Mouse (Mus musculus) hindbrain, embryonic 11.5 days (tissue): ENCODE results near the gene Hist1h2ab. TPM values are rescaled to one million over a fixed set of nuclear protein-coding genes. Genes with fewer than 3 reads are reported as not detected.
A peak's percentile ranks its signal among the peaks of the same experiment; 100 is the strongest.

Experiments
- ATAC-seq: fragments of 200-750 bp; cut with Nextera tagmentation; 2 replicates; pipeline ENCODE4 v1.8.0; 2017; ENCODE audit warnings: mild to moderate bottlenecking, moderate TSS enrichment, moderate library complexity; ENCODE audit not compliant: low FRiP score
- DNase-seq: peaks from one replicate; pipeline ENCODE4 v3.0.0-alpha.2; 2015; ENCODE audit warnings: low spot score
- H3K27ac ChIP-seq: fragments of 300-500 bp; sonication (generic); 2 replicates; pipeline ENCODE4 v1.5.1; 2014; ENCODE audit warnings: mild to moderate bottlenecking, low read depth, low read length
- H3K27me3 ChIP-seq: fragments of 300-500 bp; sonication (generic); 2 replicates; pipeline ENCODE4 v1.6.1; 2014; ENCODE audit warnings: mild to moderate bottlenecking, low read length, moderate library complexity, mixed read lengths; ENCODE audit not compliant: control insufficient read depth, insufficient read depth
- H3K36me3 ChIP-seq: fragments of 300-500 bp; sonication (generic); 2 replicates; pipeline ENCODE4 v1.6.1; 2014; ENCODE audit warnings: mild to moderate bottlenecking, low read length, moderate library complexity, mixed read lengths; ENCODE audit not compliant: control insufficient read depth, insufficient read depth
- H3K4me1 ChIP-seq: fragments of 300-500 bp; sonication (generic); replicated peaks from 2 replicates; pipeline ENCODE4 v1.6.1; 2014; ENCODE audit warnings: low read length, mixed read lengths; ENCODE audit not compliant: control insufficient read depth, insufficient read depth
- H3K4me2 ChIP-seq: fragments of 300-500 bp; sonication (generic); replicated peaks from 2 replicates; pipeline ENCODE4 v1.6.1; 2014; ENCODE audit warnings: mild to moderate bottlenecking, low read depth, low read length
- H3K4me3 ChIP-seq: fragments of 300-500 bp; sonication (generic); 2 replicates; pipeline ENCODE4 v1.5.1; 2014; ENCODE audit warnings: low read depth, low read length
- H3K9ac ChIP-seq: fragments of 300-500 bp; sonication (generic); 2 replicates; pipeline ENCODE4 v1.6.1; 2014; ENCODE audit warnings: low read depth, low read length
- H3K9me3 ChIP-seq: fragments of 300-500 bp; sonication (generic); 2 replicates; pipeline ENCODE4 v1.6.1; 2016; ENCODE audit warnings: low read length; ENCODE audit not compliant: control insufficient read depth
- WGBS: fragments of 180-500 bp; shearing (Covaris S2); extraction: QIAGEN DNeasy Blood & Tissue Kit; methylation state at CpG from one replicate; pipeline ENCODE4 v1.1.7; 2014; 5-methylcytosine and 5-hydroxymethylcytosine counted together
- polyA plus RNA-seq: library from polyadenylated mRNA; unstranded; fragments of >200 nt; fragmentation: Nextera tagmentation; extraction: Ambion mirVana; gene quantifications from 2 replicates; pipeline ENCODE4 v1.2.1, GENCODE M21; 2014

Gene Hist1h2ab
- polyA plus RNA-seq, 1 experiment from 2014 or later = 50.0 TPM

DNA sequence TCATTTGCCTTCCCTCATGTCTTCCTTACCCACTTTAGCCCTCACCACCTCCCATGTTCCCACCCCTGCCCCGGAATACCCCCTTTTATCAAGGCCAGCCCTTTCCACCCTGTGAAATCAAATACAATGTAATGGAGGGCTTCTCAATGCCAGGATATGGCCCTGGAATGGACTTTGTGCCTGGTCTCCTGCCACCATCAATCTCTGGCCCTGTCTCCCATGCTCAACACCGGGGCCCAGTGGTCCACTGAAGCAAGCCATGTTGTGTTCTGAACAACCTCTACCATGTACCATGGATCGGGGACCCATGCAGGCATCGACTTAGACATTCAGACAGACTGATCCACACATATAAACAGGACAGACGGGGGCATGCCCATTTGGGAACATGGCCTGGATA lies 21.2 kb upstream of the Hist1h2ab start:
- H3K27ac ChIP-seq = no peak overlapping the region
- no peaks in the 10 kb centered on the region for H3K9me3 ChIP-seq
- no peak overlapping the region for H3K4me2 ChIP-seq
- H3K27me3 ChIP-seq = no peaks in the 10 kb centered on the region
- H3K9ac ChIP-seq = no peak overlapping the region
- WGBS = 92% methylated on average over 5 of the region's 5 CpGs
- H3K4me1 ChIP-seq = no peaks in the 10 kb centered on the region
- ATAC-seq (no peak), DNase-seq (no peak)
- no peak overlapping the region for H3K4me3 ChIP-seq
- H3K36me3 ChIP-seq = no peaks in the 10 kb centered on the region

DNA sequence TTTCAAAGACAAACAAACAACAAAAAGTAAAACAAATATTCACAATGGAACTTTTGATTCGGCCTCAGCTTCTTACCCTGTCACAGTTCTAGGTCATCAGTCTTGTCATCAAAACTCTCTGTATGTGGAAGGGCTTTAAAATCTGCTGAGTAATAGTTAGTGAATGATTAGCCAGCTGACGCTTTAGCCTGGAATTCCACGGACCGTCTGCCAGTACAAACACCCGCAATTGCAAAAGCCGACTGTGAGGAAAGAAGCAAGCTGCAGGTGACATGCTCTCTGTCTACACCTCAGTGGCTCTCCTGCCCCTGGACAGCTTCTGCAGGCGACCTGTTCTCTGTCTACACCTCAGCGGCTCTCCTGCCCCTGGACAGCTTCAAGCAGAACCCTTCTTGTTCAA lies 20.4 kb upstream of the Hist1h2ab start:
- H3K9me3 ChIP-seq = no peaks in the 10 kb centered on the region
- DNase-seq = no peak
- 40% methylated on average over 8 of the region's 8 CpGs for WGBS

DNA sequence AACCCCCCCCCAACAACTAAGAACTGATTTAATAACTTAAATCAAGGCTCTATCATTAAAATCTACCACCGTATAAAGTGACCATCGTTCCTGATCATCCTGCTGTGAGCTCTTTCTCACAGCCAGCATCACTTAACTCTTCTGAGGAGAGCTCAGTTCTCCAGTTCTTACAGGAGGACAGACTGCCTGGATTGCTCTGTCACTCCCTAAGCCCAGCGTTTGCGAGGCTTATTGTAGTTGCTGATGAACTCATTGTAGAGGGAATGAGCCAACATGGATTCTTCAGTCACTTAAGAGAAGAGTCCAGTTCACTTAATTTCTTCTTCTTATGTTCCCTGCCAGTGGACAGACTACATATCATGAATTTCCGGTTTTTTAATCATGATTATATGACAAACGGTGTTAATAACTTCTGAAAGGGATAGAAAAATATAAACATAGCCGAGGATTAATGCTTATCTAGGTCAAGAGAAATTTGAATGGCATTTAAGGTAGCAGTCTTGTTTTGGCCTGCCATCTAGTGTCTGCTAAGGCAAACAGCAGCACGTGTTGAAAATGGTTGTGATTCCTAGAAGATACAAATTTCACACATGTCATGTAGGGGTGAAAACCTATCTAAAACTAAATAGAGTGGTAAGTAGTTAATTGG lies 18.6 kb upstream of the Hist1h2ab start:
- Histone ChIP-seq H3K27ac (no peak overlapping the region), H3K36me3 (no peaks in the 10 kb centered on the region), H3K4me1 (no peaks in the 10 kb centered on the region), H3K4me2 (no peak overlapping the region), H3K27me3 (no peaks in the 10 kb centered on the region), H3K4me3 (no peak overlapping the region), H3K9me3 (no peaks in the 10 kb centered on the region), H3K9ac (no peak overlapping the region)
- DNase-seq (no peak), ATAC-seq (no peak)
- 27% methylated on average over 8 of the region's 8 CpGs for WGBS

More for the DNA sequence above, 20.4 kb upstream of the Hist1h2ab start:
- Histone ChIP-seq H3K9ac (no peak overlapping the region), H3K4me1 (no peaks in the 10 kb centered on the region), H3K4me3 (no peak overlapping the region), H3K27me3 (no peaks in the 10 kb centered on the region), H3K27ac (no peak overlapping the region), H3K4me2 (no peak overlapping the region), H3K36me3 (no peaks in the 10 kb centered on the region)
- no peak for ATAC-seq

DNA sequence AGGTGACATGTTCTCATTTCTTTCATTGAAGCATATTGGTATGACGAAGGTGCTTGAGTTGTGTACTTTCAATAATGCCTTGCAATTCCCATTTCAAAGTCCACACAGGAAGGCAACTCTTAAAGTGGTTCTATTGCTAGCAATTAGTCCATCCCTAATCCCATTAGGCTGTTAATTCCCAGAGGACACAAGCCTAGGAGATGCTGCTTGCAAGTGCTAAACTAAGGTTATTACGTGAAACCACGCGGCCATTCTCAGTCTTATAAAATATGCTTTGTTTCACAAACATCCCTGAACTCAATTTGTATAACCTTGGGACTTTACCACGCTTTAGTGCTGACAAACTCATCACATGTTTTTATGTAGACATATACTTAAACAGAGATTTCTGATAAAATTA lies 13.8 kb upstream of the Hist1h2ab start:
- no peaks in the 10 kb centered on the region for H3K27me3 ChIP-seq
- DNase-seq (no peak), ATAC-seq (no peak)
- H3K4me1 ChIP-seq = 0 out of 2 replicates have a peak, but pooled peaks cover 3% of the 10 kb centered on the region
- WGBS = 86% methylated on average over 5 of the region's 5 CpGs
- no peak overlapping the region for H3K27ac ChIP-seq
- no peak overlapping the region for H3K4me2 ChIP-seq
- no peaks in the 10 kb centered on the region for H3K9me3 ChIP-seq
- no peak overlapping the region for H3K4me3 ChIP-seq
- no peaks in the 10 kb centered on the region for H3K36me3 ChIP-seq
- no peak overlapping the region for H3K9ac ChIP-seq

DNA sequence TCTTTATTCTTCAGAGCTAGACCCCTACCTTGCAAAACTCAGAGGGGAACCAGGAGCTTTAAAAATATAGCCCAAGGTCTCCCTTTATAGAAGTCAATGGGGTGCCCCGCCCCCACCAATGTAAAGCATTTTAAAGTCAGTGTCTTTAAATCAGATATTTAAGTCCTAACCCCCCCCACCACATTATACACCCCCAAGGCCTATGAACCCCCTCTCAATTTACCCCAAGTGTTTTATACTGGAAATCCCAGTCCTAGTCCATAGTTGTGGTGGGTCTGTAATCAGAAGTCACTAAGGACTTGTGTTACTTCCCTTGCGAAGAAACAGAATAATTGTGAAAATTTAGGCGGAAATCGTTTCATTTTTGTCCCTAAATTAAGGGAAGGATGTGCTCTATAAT lies 12.9 kb upstream of the Hist1h2ab start:
- Histone ChIP-seq H3K4me2 (peak overlapping the region; percentile 96; the same call in 1 of the 2 replicates), H3K9ac (peak overlapping the region; percentile 44; the same call in 1 of the 2 replicates), H3K36me3 (no peaks in the 10 kb centered on the region), H3K27ac (peak overlapping the region; percentile 96), H3K4me1 (0 out of 2 replicates have a peak, but pooled peaks cover 3% of the 10 kb centered on the region), H3K9me3 (no peaks in the 10 kb centered on the region), H3K27me3 (no peaks in the 10 kb centered on the region), H3K4me3 (peak overlapping the region; percentile 57)
- ATAC-seq (no peak), DNase-seq (peak; percentile 43)
- 17% methylated on average over 4 of the region's 4 CpGs for WGBS

DNA sequence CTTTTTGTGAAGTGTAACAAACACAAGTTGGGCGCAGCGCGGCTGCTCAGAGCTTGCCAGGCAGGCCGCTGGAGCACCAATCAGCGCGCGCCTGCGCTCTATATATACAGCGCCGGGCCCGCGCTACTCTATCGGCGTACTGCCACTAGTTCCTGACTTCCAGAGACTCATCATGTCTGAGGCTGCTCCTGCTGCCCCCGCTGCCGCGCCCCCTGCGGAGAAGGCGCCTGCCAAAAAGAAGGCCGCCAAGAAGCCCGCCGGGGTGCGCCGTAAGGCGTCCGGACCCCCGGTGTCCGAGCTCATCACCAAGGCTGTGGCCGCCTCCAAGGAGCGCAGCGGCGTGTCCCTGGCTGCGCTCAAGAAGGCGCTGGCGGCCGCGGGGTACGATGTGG lies 12.3 kb upstream of the Hist1h2ab start, which contains the start of gene Hist1h1c:
Hist1h1c (plus strand) TSS at position 132 of the 392 bp plus-strand sequence.
- peak; percentile 95 for ATAC-seq
- H3K9ac ChIP-seq = peak within 1 kb of the TSS; percentile 75
- under 1% methylated on average over 27 of the region's 38 CpGs for WGBS
- H3K27ac ChIP-seq = peak within 1 kb of the TSS; percentile 96
- H3K4me1 ChIP-seq = 0 out of 2 replicates have a peak, but pooled peaks cover 3% of the 10 kb centered on the region
- H3K27me3 ChIP-seq = no peaks in the 10 kb centered on the region
- DNase-seq = peak; percentile 93
- no peaks in the 10 kb centered on the region for H3K9me3 ChIP-seq
- no peaks in the 10 kb centered on the region for H3K36me3 ChIP-seq
- peak within 1 kb of the TSS; percentile 96 for H3K4me2 ChIP-seq
- peak within 1 kb of the TSS; percentile 57 for H3K4me3 ChIP-seq

DNA sequence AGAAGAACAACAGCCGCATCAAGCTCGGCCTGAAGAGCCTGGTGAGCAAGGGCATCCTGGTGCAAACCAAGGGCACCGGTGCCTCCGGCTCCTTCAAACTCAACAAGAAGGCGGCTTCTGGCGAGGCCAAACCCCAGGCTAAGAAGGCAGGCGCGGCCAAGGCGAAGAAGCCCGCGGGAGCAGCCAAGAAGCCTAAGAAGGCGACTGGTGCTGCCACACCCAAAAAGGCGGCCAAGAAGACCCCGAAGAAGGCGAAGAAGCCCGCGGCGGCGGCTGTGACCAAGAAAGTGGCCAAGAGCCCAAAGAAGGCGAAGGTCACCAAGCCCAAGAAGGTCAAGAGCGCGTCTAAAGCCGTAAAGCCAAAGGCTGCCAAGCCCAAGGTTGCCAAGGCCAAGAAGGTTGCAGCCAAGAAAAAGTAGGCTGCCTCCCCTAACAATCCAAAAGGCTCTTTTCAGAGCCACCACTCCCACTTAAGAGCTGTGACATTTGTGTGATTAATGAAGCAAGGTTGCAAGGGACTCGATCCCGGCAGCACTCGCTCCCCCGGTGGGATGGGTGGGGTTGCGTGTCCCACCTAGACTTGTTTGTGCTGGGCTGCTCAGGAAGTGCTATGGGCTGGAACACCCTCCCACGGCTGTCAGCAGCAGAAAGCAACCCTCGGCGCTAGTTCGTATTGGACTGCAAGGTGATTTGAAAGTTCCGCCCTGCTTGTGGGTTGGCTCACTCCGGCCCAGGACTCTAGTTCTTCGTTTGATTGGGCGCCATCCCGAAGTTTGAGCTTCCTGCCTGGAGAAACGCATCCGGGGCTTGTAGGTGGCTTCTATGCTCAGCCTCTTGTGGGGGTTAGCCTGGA lies 11.6 kb upstream of the Hist1h2ab start:
- H3K4me1 ChIP-seq = 0 out of 2 replicates have a peak, but pooled peaks cover 3% of the 10 kb centered on the region
- H3K27ac ChIP-seq = peak overlapping the region; percentile 96
- peak overlapping the region; percentile 57 for H3K4me3 ChIP-seq
- H3K4me2 ChIP-seq = peak overlapping the region; percentile 96
- DNase-seq = peak; percentile 88
- ATAC-seq = peak; percentile 87
- H3K9me3 ChIP-seq = no peaks in the 10 kb centered on the region
- no peaks in the 10 kb centered on the region for H3K36me3 ChIP-seq
- H3K9ac ChIP-seq = peak overlapping the region; percentile 75
- under 1% methylated on average over 39 of the region's 39 CpGs for WGBS
- H3K27me3 ChIP-seq = no peaks in the 10 kb centered on the region

DNA sequence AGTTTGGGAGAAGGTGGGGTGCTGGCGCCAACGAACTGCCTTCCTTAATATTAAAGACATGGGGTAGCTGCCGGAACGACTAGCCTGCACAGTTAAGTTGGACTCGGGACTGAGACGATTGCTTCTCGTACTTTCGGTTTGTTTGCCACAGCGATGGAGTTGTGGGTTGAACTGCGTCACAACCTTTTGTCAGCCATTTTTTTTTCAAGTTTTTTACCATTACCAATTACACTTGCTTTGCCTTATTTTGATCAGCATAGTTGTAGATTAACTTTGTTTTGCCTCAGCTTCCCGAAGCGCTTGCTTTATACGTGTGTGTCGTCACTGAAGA lies 11.0 kb upstream of the Hist1h2ab start:
- Histone ChIP-seq H3K36me3 (no peaks in the 10 kb centered on the region), H3K9ac (peak overlapping the region; percentile 75), H3K27me3 (no peaks in the 10 kb centered on the region), H3K27ac (peak overlapping the region; percentile 96), H3K4me2 (peak overlapping the region; percentile 96), H3K4me3 (peak overlapping the region; percentile 57), H3K4me1 (0 out of 2 replicates have a peak, but pooled peaks cover 3% of the 10 kb centered on the region), H3K9me3 (no peaks in the 10 kb centered on the region)
- DNase-seq = no peak
- no peak for ATAC-seq
- 1% methylated on average over 14 of the region's 14 CpGs for WGBS
